Mouse (Mus musculus): ENCODE results near the gene Shank3. TPM values are rescaled to one million over a fixed set of nuclear protein-coding genes. Genes with fewer than 3 reads are reported as not detected.

The Shank3 gene
- polyA plus RNA-seq, 2 experiments = 0.39 to 2.1 TPM

DNA sequence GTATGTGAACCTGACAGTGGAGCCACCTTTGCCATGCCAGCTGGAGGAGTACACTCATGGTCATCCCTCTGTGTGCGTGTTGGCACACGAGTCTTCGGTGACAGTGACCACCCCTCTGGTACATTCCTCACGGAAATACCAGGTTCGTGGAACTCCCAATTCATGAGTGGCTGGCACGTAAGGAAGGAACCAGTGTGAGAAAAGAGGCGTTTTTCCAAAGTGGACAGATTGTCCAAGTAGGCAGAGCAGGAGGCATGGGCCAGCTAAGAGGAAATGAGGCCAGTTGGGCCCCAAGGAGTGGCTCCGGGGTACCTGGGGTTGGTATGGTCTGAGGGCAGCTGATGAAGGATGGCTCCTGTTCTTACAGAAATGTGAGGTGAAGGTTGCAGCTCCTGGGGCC is 26.0 kb downstream of the Shank3 start:
- 85% methylated on average over 8 of the region's 8 CpGs for WGBS (ENCODE audit: insufficient replicate concordance)
- no peak overlapping the region for H3K27ac ChIP-seq
- H3K9me3 ChIP-seq (ENCODE audit: control insufficient read depth, low read length) = no peaks in the 10 kb centered on the region
- H3K36me3 ChIP-seq (replicated peaks; ENCODE audit: control insufficient read depth, insufficient read depth, low read depth) = no peaks in the 10 kb centered on the region
- H3K4me2 ChIP-seq (ENCODE audit: low read depth) = no peak overlapping the region
- H3K4me1 ChIP-seq (replicated peaks; ENCODE audit: control insufficient read depth in 2 of 2, insufficient read depth in 2 of 2, low read length in 1 of 2) = no peaks in the 10 kb centered on the region
- peaks cover 4% of the 10 kb centered on the region; the same call in 1 of the 2 replicates for H3K27me3 ChIP-seq (ENCODE audit: control insufficient read depth, insufficient read depth, low read length)
- no peak overlapping the region for H3K4me3 ChIP-seq (ENCODE audit: insufficient read depth in 1 of 2, low read depth in 2 of 2, low read length in 2 of 2)
- DNase-seq (ENCODE audit: low read depth in 3 of 3, low spot score in 3 of 3) = no peak
- H3K9ac ChIP-seq (replicated peaks) = no peak overlapping the region
- no peak for TF ChIP-seq EP300 (IDR thresholded peaks at IDR 0.05; ENCODE audit: low read depth)
- no peak for TF ChIP-seq CTCF (IDR thresholded peaks at IDR 0.05; ENCODE audit: low read depth)
- no peak for ATAC-seq (ENCODE audit: insufficient read depth)

DNA sequence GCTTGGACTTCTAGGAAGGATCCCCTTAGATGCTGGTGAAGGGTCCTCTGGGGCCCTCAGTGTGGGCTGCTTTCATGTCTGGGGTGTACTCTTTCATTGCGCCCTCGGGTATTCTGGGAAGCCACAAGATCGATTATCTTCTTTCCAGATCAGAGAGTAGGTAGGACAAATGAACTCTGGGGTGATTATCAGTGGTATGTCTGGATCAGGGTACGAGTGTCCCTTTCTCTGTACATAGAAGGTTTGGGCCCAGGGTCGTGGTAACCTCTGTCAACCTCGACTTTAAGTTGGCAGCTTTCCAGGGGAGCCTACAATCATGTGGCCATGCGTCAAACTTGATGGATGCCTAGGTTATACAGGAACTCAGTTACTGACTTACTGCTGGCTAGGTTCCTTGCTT is 26.5 kb downstream of the Shank3 start:
- DNase-seq (ENCODE audit: low read depth in 3 of 3, low spot score in 3 of 3) = no peak
- H3K27me3 ChIP-seq (ENCODE audit: control insufficient read depth, insufficient read depth, low read length) = peaks cover 4% of the 10 kb centered on the region; the same call in 1 of the 2 replicates
- H3K9me3 ChIP-seq (ENCODE audit: control insufficient read depth, low read length) = no peaks in the 10 kb centered on the region
- H3K4me2 ChIP-seq (ENCODE audit: low read depth) = no peak overlapping the region
- no peak for TF ChIP-seq EP300 (IDR thresholded peaks at IDR 0.05; ENCODE audit: low read depth)
- no peak for TF ChIP-seq CTCF (IDR thresholded peaks at IDR 0.05; ENCODE audit: low read depth)
- no peak for ATAC-seq (ENCODE audit: insufficient read depth)
- WGBS (ENCODE audit: insufficient replicate concordance) = 46% methylated on average over 7 of the region's 7 CpGs
- H3K9ac ChIP-seq (replicated peaks) = no peak overlapping the region
- H3K36me3 ChIP-seq (replicated peaks; ENCODE audit: control insufficient read depth, insufficient read depth, low read depth) = no peaks in the 10 kb centered on the region
- H3K27ac ChIP-seq = no peak overlapping the region
- H3K4me1 ChIP-seq (replicated peaks; ENCODE audit: control insufficient read depth in 2 of 2, insufficient read depth in 2 of 2, low read length in 1 of 2) = no peaks in the 10 kb centered on the region
- no peak overlapping the region for H3K4me3 ChIP-seq (ENCODE audit: insufficient read depth in 1 of 2, low read depth in 2 of 2, low read length in 2 of 2)

DNA sequence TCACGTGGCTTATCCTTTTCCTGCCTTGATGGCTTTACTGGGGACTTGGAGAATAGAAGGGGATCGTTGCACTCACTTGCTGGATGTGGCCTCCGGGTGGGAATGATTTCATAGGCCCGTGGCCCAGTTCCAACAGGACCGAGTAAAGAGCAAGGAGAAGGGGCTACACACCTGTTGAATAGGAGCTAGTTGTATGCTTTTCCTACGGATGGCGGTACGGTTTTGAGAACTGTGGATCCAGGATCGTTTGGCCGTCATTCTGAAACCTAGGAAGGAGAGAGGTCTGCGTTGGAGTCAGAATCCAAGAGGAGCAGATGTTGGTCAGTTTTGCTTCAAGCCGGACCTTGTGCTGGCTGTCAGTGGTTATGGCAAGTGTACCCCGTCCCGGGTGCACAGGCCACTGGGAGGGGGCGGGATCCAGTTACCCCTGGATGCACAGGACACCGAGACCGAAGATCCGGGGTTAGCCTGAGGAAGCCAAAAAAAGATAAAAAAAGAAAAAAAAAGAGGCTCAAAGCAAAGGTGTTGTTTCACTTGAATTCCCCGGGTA is 27.4 kb downstream of the Shank3 start:
- no peak overlapping the region for H3K27ac ChIP-seq
- DNase-seq (ENCODE audit: low read depth in 3 of 3, low spot score in 3 of 3) (no peak), ATAC-seq (ENCODE audit: insufficient read depth) (no peak)
- no peaks in the 10 kb centered on the region for H3K4me1 ChIP-seq (replicated peaks; ENCODE audit: control insufficient read depth in 2 of 2, insufficient read depth in 2 of 2, low read length in 1 of 2)
- H3K9me3 ChIP-seq (ENCODE audit: control insufficient read depth, low read length) = no peaks in the 10 kb centered on the region
- no peaks in the 10 kb centered on the region for H3K36me3 ChIP-seq (replicated peaks; ENCODE audit: control insufficient read depth, insufficient read depth, low read depth)
- no peak overlapping the region for H3K9ac ChIP-seq (replicated peaks)
- H3K27me3 ChIP-seq (ENCODE audit: control insufficient read depth, insufficient read depth, low read length) = peaks cover 4% of the 10 kb centered on the region; the same call in 1 of the 2 replicates
- 78% methylated on average over 19 of the region's 19 CpGs for WGBS (ENCODE audit: insufficient replicate concordance)
- TF ChIP-seq CTCF (IDR thresholded peaks at IDR 0.05; ENCODE audit: low read depth) (no peak), EP300 (IDR thresholded peaks at IDR 0.05; ENCODE audit: low read depth) (no peak)
- H3K4me2 ChIP-seq (ENCODE audit: low read depth) = no peak overlapping the region
- no peak overlapping the region for H3K4me3 ChIP-seq (ENCODE audit: insufficient read depth in 1 of 2, low read depth in 2 of 2, low read length in 2 of 2)

DNA sequence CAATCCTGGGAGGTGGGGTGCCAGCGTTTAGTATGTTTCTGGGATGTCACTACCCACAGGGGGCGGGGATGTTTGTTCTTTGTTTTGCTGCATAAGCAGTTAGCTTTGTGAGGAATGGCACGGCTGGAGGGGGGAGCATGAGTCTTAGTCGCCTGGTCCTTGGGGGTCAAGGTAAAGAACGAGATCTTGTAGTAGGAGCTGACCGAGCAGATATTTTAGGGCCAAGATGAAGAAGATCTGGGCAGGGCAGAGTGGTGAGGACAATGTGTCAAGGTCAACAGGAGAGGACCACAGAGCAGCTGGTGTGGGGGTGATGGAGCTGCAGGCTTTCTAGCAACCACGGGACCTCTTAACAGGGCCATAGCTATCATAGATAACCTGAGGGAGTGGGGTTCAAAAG is 28.0 kb downstream of the Shank3 start:
- Histone ChIP-seq H3K4me3 (ENCODE audit: insufficient read depth in 1 of 2, low read depth in 2 of 2, low read length in 2 of 2) (no peak overlapping the region), H3K27me3 (ENCODE audit: control insufficient read depth, insufficient read depth, low read length) (peaks cover 4% of the 10 kb centered on the region; the same call in 1 of the 2 replicates), H3K36me3 (replicated peaks; ENCODE audit: control insufficient read depth, insufficient read depth, low read depth) (no peaks in the 10 kb centered on the region), H3K9ac (replicated peaks) (no peak overlapping the region), H3K4me1 (replicated peaks; ENCODE audit: control insufficient read depth in 2 of 2, insufficient read depth in 2 of 2, low read length in 1 of 2) (no peaks in the 10 kb centered on the region), H3K27ac (no peak overlapping the region), H3K4me2 (ENCODE audit: low read depth) (no peak overlapping the region), H3K9me3 (ENCODE audit: control insufficient read depth, low read length) (no peaks in the 10 kb centered on the region)
- 62% methylated on average over 7 of the region's 7 CpGs for WGBS (ENCODE audit: insufficient replicate concordance)
- DNase-seq (ENCODE audit: low read depth in 3 of 3, low spot score in 3 of 3) (no peak), ATAC-seq (ENCODE audit: insufficient read depth) (no peak)
- TF ChIP-seq CTCF (IDR thresholded peaks at IDR 0.05; ENCODE audit: low read depth) (no peak), EP300 (IDR thresholded peaks at IDR 0.05; ENCODE audit: low read depth) (no peak)

DNA sequence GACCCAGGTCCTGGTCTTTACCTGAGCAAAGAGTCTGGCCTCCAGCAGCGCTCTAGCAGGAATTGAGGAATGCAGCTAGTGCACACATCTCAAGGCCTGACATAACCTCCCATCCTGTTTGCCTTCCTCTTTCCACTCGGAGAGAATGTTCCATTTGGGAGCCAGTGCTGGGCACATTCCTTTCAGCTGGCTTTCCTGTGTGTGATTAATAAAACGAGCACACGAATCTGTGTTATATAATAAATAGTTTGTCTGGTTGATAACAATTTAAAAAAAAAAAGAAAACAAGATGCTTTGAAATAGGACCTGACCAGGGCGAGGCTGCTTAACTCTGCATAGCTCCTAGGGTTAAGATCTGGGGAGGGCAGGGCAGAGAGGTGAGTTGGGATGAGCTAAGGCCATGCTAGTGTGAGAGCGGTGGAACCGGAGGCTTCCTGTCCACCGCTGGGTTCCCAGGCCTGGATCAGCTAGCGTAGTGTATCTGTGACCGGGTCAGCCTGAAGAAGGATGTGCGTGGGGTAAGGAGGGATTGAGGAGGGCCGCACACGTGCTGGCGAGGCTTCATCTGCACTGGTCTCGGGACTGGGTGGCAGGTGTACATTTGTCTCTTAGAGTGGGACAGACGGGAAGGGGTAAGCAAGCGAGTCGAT is 28.9 kb downstream of the Shank3 start:
- peaks cover 4% of the 10 kb centered on the region; the same call in 1 of the 2 replicates for H3K27me3 ChIP-seq (ENCODE audit: control insufficient read depth, insufficient read depth, low read length)
- ATAC-seq (ENCODE audit: insufficient read depth) (no peak), DNase-seq (ENCODE audit: low read depth in 3 of 3, low spot score in 3 of 3) (no peak)
- H3K36me3 ChIP-seq (replicated peaks; ENCODE audit: control insufficient read depth, insufficient read depth, low read depth) = no peaks in the 10 kb centered on the region
- no peak overlapping the region for H3K9ac ChIP-seq (replicated peaks)
- 77% methylated on average over 18 of the region's 18 CpGs for WGBS (ENCODE audit: insufficient replicate concordance)
- TF ChIP-seq EP300 (IDR thresholded peaks at IDR 0.05; ENCODE audit: low read depth) (no peak), CTCF (IDR thresholded peaks at IDR 0.05; ENCODE audit: low read depth) (no peak)
- no peak overlapping the region for H3K27ac ChIP-seq
- H3K9me3 ChIP-seq (ENCODE audit: control insufficient read depth, low read length) = no peaks in the 10 kb centered on the region
- H3K4me3 ChIP-seq (ENCODE audit: insufficient read depth in 1 of 2, low read depth in 2 of 2, low read length in 2 of 2) = no peak overlapping the region
- H3K4me1 ChIP-seq (replicated peaks; ENCODE audit: control insufficient read depth in 2 of 2, insufficient read depth in 2 of 2, low read length in 1 of 2) = no peaks in the 10 kb centered on the region
- H3K4me2 ChIP-seq (ENCODE audit: low read depth) = no peak overlapping the region
